Mouse (Mus musculus) bone marrow, adult 2 months (tissue): ENCODE measurements at regions not wholly inside any gene's neighbourhood (a gene's known extent, or its start where the extent isn't known, plus 50 kb on each side); places are given as distances from the start of the nearest gene placed in this dataset.

Experiments
- CTCF ChIP-seq: fragments of 200-500 bp; IDR thresholded peaks from 2 replicates; pipeline ENCODE4 v1.5.1; 2011; ENCODE audit warnings: low read length, control low read depth; ENCODE audit not compliant: control insufficient read depth, insufficient read depth
- POLR2A ChIP-seq: fragments of 200-500 bp; IDR thresholded peaks from 2 replicates; pipeline ENCODE4 v1.6.1; 2011; ENCODE audit warnings: low read depth, mild to moderate bottlenecking, control low read depth, low read length, borderline replicate concordance; ENCODE audit not compliant: control insufficient read depth

GRCm38 (mm10) chr4:31536811-31537210 lies 427.1 kb upstream of the Map3k7 start:
- no peak for TF ChIP-seq CTCF
- no peak for TF ChIP-seq POLR2A
